Mouse (Mus musculus) liver, embryonic 16.5 days (tissue): ENCODE measurements around the gene Abhd2. TPM values are rescaled to one million over a fixed set of nuclear protein-coding genes. Genes with fewer than 3 reads are reported as not detected.

ENCODE experiments used
- ATAC-seq: fragments of 200-750 bp; cut with Nextera tagmentation; 2 replicates; pipeline ENCODE4 v1.8.0; 2017; ENCODE audit warnings: low read depth, mild to moderate bottlenecking, moderate number of reproducible peaks, moderate library complexity
- H3K27ac ChIP-seq: fragments of 300-500 bp; sonication (generic); 2 replicates; pipeline ENCODE4 v1.5.1; 2014; ENCODE audit warnings: mild to moderate bottlenecking, low read length
- H3K27me3 ChIP-seq: fragments of 300-500 bp; sonication (generic); 2 replicates; pipeline ENCODE4 v1.6.1; 2014; ENCODE audit warnings: low read depth, low read length, mixed read lengths; ENCODE audit not compliant: control insufficient read depth, insufficient read depth
- H3K36me3 ChIP-seq: fragments of 300-500 bp; sonication (generic); 2 replicates; pipeline ENCODE4 v1.6.1; 2014; ENCODE audit warnings: mild to moderate bottlenecking; ENCODE audit not compliant: control insufficient read depth, insufficient read depth
- H3K4me1 ChIP-seq: fragments of 300-500 bp; sonication (generic); 2 replicates; pipeline ENCODE4 v1.6.1; 2014; ENCODE audit warnings: low read depth, low read length, mixed read lengths; ENCODE audit not compliant: control insufficient read depth
- H3K4me2 ChIP-seq: fragments of 300-500 bp; sonication (generic); 2 replicates; pipeline ENCODE4 v1.6.1; 2014; ENCODE audit warnings: low read depth, low read length, mixed read lengths
- H3K4me3 ChIP-seq: fragments of 300-500 bp; sonication (generic); 2 replicates; pipeline ENCODE4 v1.5.1; 2014; ENCODE audit warnings: low read depth, mild to moderate bottlenecking, low read length
- H3K9ac ChIP-seq: fragments of 300-500 bp; sonication (generic); 2 replicates; pipeline ENCODE4 v1.6.1; 2014; ENCODE audit warnings: low read depth, low read length
- H3K9me3 ChIP-seq: fragments of 300-500 bp; sonication (generic); replicated peaks from 2 replicates; pipeline ENCODE4 v1.6.1; 2016; ENCODE audit warnings: low read length; ENCODE audit not compliant: control insufficient read depth
- WGBS: fragments of 180-500 bp; shearing (Covaris S2); extraction: QIAGEN DNeasy Blood & Tissue Kit; methylation state at CpG from one replicate; pipeline ENCODE4 v1.1.7; 2014; ENCODE audit not compliant: insufficient replicate concordance; 5-methylcytosine and 5-hydroxymethylcytosine counted together
- polyA plus RNA-seq: library from polyadenylated mRNA; unstranded; fragments of >200 nt; fragmentation: Nextera tagmentation; extraction: Ambion mirVana; gene quantifications from 2 replicates; pipeline ENCODE4 v1.2.1, GENCODE M21; 2015

Abhd2 gene
- polyA plus RNA-seq, 1 experiment from 2014 or later: 14.4 TPM

DNA sequence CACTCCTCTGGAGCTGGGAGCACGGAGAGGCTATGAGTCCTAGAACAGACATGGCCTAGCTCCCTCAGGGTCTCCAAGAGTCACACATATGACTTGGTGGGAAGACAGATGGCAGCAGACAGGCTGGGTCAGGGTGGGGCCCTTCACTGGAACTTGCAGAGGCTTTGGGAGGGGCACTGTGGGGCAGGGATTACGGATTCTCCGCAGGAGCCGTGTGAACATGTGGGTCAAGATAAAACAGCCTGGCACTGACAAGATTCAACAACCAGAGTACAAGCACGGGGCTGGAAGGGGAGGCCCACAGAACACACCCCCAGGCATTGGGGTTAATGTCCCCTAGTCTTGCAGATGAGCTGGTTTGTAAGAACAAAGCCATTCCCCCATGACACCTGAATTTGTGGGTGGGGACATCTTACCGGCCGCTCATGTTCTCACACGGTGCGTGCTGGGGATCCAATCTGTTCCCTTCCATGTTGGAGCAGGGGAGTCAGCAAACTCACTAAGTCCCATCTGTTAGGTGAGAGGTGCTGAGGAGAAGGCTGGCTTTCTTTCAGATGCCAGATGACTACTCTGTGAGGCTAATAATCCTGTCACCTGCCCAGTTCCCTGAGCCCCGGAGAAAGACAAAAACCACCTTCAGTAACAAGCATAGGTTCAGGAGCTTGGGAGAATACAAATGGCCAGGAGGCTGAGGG is 30.9 kb upstream of the Abhd2 start:
- no peaks in the 10 kb centered on the region for H3K27me3 ChIP-seq
- H3K4me3 ChIP-seq: no peak overlapping the region
- H3K4me2 ChIP-seq: no peak overlapping the region
- no peaks in the 10 kb centered on the region for H3K36me3 ChIP-seq
- no peak overlapping the region for H3K9ac ChIP-seq
- no peaks in the 10 kb centered on the region for H3K9me3 ChIP-seq
- H3K27ac ChIP-seq: no peak overlapping the region
- ATAC-seq: no peak
- no peaks in the 10 kb centered on the region for H3K4me1 ChIP-seq
- WGBS: 47% methylated on average over 10 of the region's 10 CpGs

DNA sequence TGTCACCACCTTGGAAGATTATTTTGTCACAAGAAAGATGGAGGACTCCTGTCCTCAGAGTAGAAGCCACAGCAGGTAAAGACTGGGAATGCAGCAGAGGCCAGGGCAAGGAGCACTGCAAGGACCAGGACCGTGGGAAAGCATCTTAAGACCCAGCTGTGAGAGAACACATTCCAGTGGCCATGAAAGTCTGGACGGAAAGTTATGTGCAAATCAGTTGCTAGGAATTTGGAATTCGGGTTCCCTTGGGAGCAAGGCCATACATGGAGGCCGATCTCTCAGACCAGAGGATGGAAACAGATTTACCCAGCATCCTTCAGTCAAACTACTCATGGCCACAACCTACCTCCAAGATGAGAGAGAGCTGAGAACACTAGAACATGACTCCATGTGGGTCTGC is 29.8 kb upstream of the Abhd2 start:
- H3K4me1 ChIP-seq: peaks cover 5% of the 10 kb centered on the region; the same call in 1 of the 2 replicates
- H3K4me3 ChIP-seq: no peak overlapping the region
- no peak for ATAC-seq
- no peaks in the 10 kb centered on the region for H3K36me3 ChIP-seq
- 66% methylated on average over 4 of the region's 4 CpGs for WGBS
- H3K9me3 ChIP-seq: no peaks in the 10 kb centered on the region
- no peak overlapping the region for H3K4me2 ChIP-seq
- H3K27me3 ChIP-seq: no peaks in the 10 kb centered on the region
- no peak overlapping the region for H3K27ac ChIP-seq
- H3K9ac ChIP-seq: no peak overlapping the region

DNA sequence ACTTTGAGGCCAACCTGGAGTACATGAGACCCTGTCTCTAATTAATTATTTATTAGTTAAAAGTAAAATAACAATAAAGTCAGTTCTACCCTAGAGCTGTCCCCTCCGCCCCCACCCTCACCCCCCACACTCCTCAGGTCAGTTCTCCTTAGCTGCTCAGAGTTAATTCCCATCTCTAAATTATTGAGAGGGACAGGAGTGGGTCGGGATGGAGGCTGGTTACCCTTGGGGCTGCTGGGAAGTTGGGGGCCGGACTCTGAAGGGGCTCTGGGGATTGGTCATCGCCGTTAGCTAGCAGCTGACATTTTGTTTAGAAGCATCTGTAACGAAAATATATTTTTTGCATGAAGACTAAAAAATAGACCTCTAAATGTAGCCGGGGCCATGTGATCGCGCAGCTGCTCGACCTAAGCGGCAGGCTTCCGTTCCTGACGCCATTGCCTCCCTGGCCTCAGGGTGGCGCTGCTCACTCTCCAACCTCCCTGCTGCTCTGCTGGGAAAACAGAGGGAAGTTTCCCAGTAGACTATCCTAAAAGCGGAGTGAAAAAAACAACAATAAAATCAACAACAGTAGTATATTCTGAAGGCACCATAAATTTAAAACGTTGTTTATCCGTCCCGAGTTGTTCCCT is 26.8 kb upstream of the Abhd2 start:
- WGBS: 16% methylated on average over 18 of the region's 18 CpGs
- Histone ChIP-seq H3K4me1 (peaks cover 6% of the 10 kb centered on the region; the same call in 1 of the 2 replicates), H3K9ac (no peak overlapping the region), H3K36me3 (no peaks in the 10 kb centered on the region), H3K4me3 (no peak overlapping the region), H3K27ac (no peak overlapping the region), H3K9me3 (no peaks in the 10 kb centered on the region), H3K4me2 (0 out of 2 replicates have a peak overlapping the region, but pooled peaks have one; percentile 18), H3K27me3 (no peaks in the 10 kb centered on the region)
- ATAC-seq: no peak

DNA sequence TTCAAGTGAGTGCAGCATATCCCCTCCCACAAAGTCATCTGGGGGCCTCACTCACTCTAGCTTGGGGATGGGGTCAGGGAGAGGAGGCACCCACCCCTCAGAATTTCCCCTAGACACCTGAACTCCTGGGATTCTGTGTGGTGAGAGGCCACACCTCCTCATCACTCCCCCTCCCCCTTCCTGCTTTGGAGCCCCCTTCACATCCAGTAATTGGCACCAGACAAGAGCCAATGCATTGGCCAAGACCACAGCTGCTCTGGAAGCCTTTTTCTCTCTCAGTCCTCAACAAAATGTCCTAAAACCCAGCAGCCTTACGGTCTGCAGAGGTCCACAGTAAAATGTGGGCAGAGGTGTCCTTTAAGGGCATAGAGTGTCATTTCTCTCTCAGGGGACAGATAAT is 25.6 kb upstream of the Abhd2 start:
- H3K4me2 ChIP-seq: no peak overlapping the region
- H3K27me3 ChIP-seq: no peaks in the 10 kb centered on the region
- no peak overlapping the region for H3K27ac ChIP-seq
- no peaks in the 10 kb centered on the region for H3K36me3 ChIP-seq
- no peak overlapping the region for H3K4me3 ChIP-seq
- no peak overlapping the region for H3K9ac ChIP-seq
- peaks cover 6% of the 10 kb centered on the region; the same call in 1 of the 2 replicates for H3K4me1 ChIP-seq
- no peaks in the 10 kb centered on the region for H3K9me3 ChIP-seq
- ATAC-seq: no peak
- WGBS: 78% methylated on average over 1 of the region's 1 CpGs

DNA sequence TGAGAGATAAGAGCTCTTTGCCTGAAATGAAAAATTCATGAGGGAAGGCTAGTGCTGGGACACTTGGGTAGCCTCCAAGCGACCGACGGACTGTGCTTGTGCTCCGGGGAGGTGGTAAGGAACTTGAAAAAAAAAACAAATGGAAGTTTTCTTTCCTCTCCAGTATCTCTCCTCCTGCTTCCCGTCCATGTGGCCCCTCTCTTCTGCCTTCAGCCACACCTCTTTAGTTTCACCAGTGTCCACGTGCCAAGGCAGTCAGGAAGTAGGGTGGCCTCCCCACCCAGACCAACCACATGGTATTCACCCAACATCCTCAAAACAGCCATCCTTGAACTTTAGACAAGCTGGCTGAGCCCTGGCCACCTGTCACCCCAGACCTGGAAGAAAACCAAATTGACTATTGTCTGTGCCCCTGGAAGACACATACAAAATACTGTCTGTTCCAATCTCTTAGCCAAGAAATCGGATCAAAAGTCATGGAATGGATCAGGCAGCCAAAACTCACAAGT is 25.1 kb upstream of the Abhd2 start:
- 43% methylated on average over 7 of the region's 7 CpGs for WGBS
- no peak overlapping the region for H3K4me2 ChIP-seq
- ATAC-seq: no peak
- no peaks in the 10 kb centered on the region for H3K36me3 ChIP-seq
- peaks cover 6% of the 10 kb centered on the region; the same call in 1 of the 2 replicates for H3K4me1 ChIP-seq
- no peaks in the 10 kb centered on the region for H3K27me3 ChIP-seq
- H3K4me3 ChIP-seq: no peak overlapping the region
- no peak overlapping the region for H3K9ac ChIP-seq
- H3K9me3 ChIP-seq: no peaks in the 10 kb centered on the region
- no peak overlapping the region for H3K27ac ChIP-seq

DNA sequence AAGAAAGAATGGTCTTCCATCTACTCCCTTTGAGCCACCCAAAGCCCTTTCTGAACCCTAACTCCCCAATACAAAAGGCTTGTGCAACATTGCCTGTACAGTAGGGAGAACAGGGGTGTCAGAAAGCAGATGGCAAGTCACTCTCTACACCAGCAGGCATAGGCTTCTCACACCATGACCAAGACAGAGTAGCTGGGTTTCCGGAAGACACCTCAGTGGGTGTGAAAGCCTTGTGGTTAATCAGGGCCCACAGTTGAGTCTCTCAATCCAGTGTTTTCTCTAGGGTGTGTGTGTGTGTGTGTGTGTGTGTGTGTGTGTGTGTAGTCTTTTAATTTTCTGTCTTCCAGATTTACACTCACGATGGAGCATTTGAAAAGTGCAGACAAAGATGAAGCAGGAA is 23.4 kb upstream of the Abhd2 start:
- Histone ChIP-seq H3K27ac (no peak overlapping the region), H3K4me1 (peaks cover 10% of the 10 kb centered on the region), H3K4me2 (no peak overlapping the region), H3K4me3 (no peak overlapping the region), H3K36me3 (no peaks in the 10 kb centered on the region), H3K9ac (no peak overlapping the region), H3K27me3 (no peaks in the 10 kb centered on the region), H3K9me3 (no peaks in the 10 kb centered on the region)
- no peak for ATAC-seq
- WGBS: 72% methylated on average over 2 of the region's 2 CpGs

DNA sequence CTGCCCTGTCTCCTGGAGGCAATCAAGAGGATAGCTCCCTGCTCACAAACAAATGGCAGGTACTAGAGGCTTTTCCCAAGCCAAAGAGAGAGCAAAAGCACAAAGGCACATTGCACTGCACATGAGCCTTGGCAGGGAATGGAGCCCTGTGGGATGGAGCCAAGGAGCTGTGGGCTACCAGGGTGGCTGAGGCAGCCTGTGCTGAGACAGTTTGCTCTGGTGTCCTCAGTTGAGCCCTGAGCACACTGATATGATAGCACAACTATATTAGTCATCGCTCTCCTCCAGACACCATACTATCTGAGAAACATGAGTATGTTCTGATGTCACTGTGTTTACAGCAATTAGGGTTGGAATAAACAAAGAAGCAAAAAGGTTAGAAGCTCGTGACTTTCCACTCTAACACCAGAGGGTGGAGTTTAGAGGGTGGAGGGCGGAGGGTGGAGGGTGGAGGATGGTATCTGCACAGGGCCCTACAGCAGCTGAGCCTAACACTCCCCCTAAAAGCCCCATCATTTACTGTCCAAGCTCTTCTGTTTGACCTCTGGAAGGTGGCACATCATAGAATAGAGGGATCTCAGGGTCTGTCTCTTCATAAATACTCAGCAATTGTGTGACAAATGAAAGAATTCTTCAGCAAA is 18.6 kb upstream of the Abhd2 start:
- no peak; the same call in 1 of the 2 replicates for ATAC-seq
- 57% methylated on average over 3 of the region's 3 CpGs for WGBS
- Histone ChIP-seq H3K27me3 (no peaks in the 10 kb centered on the region), H3K4me3 (no peak overlapping the region), H3K27ac (no peak overlapping the region), H3K36me3 (no peaks in the 10 kb centered on the region), H3K9me3 (no peaks in the 10 kb centered on the region), H3K4me1 (peaks cover 15% of the 10 kb centered on the region), H3K4me2 (no peak overlapping the region), H3K9ac (no peak overlapping the region)

DNA sequence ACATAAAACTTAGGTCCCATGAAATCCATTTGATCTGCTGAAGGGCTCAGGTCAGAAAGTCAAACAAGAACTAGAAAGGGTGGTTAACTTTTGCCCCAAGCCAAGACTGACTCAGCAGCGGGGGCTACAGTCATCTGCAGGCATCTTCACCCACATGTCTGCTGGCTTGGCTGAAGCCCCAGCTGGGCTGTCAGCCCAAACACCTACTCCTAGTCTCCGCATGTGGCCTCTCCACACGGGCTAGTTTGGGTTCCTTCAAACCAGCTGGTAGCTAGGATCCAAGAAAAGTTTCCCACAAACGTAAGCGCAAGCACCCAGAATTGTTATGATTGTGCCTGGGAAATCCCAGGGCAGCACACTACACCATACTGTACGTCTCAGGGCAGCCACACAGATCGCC is 17.6 kb upstream of the Abhd2 start:
- no peak overlapping the region for H3K4me3 ChIP-seq
- WGBS: 74% methylated on average over 7 of the region's 7 CpGs
- H3K27me3 ChIP-seq: no peaks in the 10 kb centered on the region
- peaks cover 18% of the 10 kb centered on the region for H3K4me1 ChIP-seq
- no peak overlapping the region for H3K9ac ChIP-seq
- H3K27ac ChIP-seq: 0 out of 2 replicates have a peak overlapping the region, but pooled peaks have one; percentile 16
- no peak overlapping the region for H3K4me2 ChIP-seq
- no peaks in the 10 kb centered on the region for H3K36me3 ChIP-seq
- ATAC-seq: no peak
- H3K9me3 ChIP-seq: no peaks in the 10 kb centered on the region

DNA sequence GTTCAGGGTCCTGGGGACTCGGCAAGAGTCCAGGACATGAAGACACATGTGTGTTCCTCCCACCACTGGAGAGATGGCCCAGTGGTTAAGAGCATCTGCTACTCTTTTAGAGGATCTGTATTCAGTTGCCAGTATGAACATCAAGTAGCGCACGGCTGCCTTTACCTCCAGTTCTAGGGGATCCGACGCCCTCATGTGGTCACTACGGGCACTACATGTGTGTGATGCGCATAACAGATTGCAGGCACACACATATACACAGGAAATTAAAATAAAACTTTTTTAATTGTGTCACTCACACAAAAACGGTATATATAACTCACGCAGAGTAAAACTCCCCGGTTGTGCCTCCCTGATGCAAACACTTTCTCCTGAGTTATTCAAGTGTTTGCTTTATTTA is 17.2 kb upstream of the Abhd2 start:
- no peaks in the 10 kb centered on the region for H3K36me3 ChIP-seq
- ATAC-seq: no peak
- WGBS: 77% methylated on average over 10 of the region's 10 CpGs
- H3K4me1 ChIP-seq: peaks cover 18% of the 10 kb centered on the region
- H3K4me3 ChIP-seq: no peak overlapping the region
- H3K4me2 ChIP-seq: no peak overlapping the region
- no peak overlapping the region for H3K9ac ChIP-seq
- H3K9me3 ChIP-seq: no peaks in the 10 kb centered on the region
- no peaks in the 10 kb centered on the region for H3K27me3 ChIP-seq
- H3K27ac ChIP-seq: 0 out of 2 replicates have a peak overlapping the region, but pooled peaks have one; percentile 16
